Mouse (Mus musculus) liver, embryonic 14.5 days (tissue): ENCODE measurements at regions not wholly inside any gene's neighbourhood (a gene's known extent, or its start where the extent isn't known, plus 50 kb on each side); places are given as distances from the start of the nearest gene placed in this dataset.

Experiments used
- CTCF ChIP-seq: IDR thresholded peaks from 2 replicates; pipeline ENCODE4 v1.5.1; 2016; ENCODE audit warnings: antibody characterized with exemption, low read depth, control low read depth
- EP300 ChIP-seq: IDR thresholded peaks from 2 replicates; pipeline ENCODE4 v1.6.1; 2016; ENCODE audit warnings: antibody characterized with exemption, low read depth

- TF ChIP-seq CTCF (no peak), EP300 (no peak)
Measured at GRCm38 (mm10) chr13:102174896-102175295, 406.9 kb upstream of the Pik3r1 start.
